Mouse (Mus musculus): ENCODE data around the gene Pagr1a. TPM values are rescaled to one million over a fixed set of nuclear protein-coding genes. Genes with fewer than 3 reads are reported as not detected.

Gene Pagr1a
- polyA plus RNA-seq, 1 experiment, result 105 TPM

DNA sequence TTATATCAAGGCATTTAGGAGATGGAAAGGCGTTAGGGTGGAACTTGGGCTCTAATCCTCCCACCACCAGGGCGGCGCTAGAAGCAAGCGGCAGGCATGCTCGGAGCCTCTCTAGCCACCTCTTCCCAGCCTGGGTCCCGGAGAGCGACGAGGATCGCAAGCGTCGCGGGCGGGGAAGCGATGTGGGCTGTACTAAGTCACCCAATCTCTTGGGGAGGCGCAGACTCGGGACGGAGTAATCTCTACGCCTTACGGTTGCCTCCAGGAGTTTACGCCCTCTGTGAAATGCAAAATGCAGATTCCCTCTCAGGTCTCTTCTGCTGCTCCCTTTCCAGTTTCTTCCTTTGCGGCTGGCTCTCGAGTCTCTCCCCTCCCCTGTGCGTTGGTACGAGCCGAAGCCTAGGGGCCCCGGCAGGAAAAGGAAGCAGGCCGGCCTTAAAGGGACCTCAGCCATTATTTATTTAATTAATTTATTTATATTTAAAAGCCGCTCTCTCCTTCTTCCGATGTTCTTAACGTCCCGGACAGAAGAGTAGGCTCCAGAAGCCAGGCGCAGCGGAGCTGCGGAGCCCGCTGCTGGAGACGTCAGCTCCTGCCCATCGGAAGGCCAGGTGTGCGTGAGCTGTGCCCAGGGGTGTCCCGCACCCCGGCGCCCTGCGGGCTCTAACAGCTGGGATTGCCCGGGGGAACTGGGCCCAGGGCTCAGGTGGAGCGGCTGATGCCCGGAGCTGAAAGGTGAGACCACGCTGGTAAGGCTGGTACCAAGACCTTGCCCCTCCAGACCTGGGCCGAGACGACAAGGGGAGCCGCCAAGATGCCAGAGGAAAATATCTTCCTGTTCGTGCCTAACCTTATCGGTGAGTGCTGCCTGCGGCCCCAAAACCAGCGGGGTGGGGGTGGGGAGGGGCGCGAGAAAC, 40.9 kb downstream of the Pagr1a start, which contains the start of gene Cdiptos:
Cdiptos (minus strand) TSS at position 149 of the 917 bp plus-strand sequence.
- Histone ChIP-seq H3K27me3 (ENCODE audit: control insufficient read depth, insufficient read depth, low read length) (no peaks in the 10 kb centered on the region), H3K4me3 (replicated peaks; ENCODE audit: insufficient read depth, low read depth, low read length) (peak within 1 kb of the TSS; percentile 75), H3K4me1 (ENCODE audit: control insufficient read depth, insufficient read depth, low read length) (peaks cover 14% of the 10 kb centered on the region), H3K27ac (ENCODE audit: insufficient read depth, low read length) (peak within 1 kb of the TSS; percentile 100)
- peak; percentile 95 to 97 for DNase-seq
- WGBS, result under 1% methylated on average over 55 of the region's 55 CpGs
- TF ChIP-seq CTCF (IDR thresholded peaks at IDR 0.05; ENCODE audit: borderline replicate concordance, insufficient read depth, low read depth, low read length) (peak; percentile 90), POLR2A (IDR thresholded peaks at IDR 0.05; ENCODE audit: borderline replicate concordance, insufficient read depth, low read length) (no peak)

DNA sequence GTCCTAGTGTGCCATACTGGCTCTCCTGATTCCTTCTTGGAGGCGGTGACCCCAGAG, 41.4 kb downstream of the Pagr1a start, which contains the start of gene Cdipt:
Cdipt (plus strand) TSS at position 22 of the 57 bp plus-strand sequence.
- DNase-seq, result no peak
- Histone ChIP-seq H3K4me3 (replicated peaks; ENCODE audit: insufficient read depth, low read depth, low read length) (peak within 1 kb of the TSS; percentile 75), H3K4me1 (ENCODE audit: control insufficient read depth, insufficient read depth, low read length) (peaks cover 14% of the 10 kb centered on the region), H3K27me3 (ENCODE audit: control insufficient read depth, insufficient read depth, low read length) (no peaks in the 10 kb centered on the region), H3K27ac (ENCODE audit: insufficient read depth, low read length) (peak within 1 kb of the TSS; percentile 100)
- WGBS, result 0% methylated on average over 1 of the region's 1 CpGs
- no peak for TF ChIP-seq CTCF (IDR thresholded peaks at IDR 0.05; ENCODE audit: borderline replicate concordance, insufficient read depth, low read depth, low read length)
- TF ChIP-seq POLR2A (IDR thresholded peaks at IDR 0.05; ENCODE audit: borderline replicate concordance, insufficient read depth, low read length), result no peak

DNA sequence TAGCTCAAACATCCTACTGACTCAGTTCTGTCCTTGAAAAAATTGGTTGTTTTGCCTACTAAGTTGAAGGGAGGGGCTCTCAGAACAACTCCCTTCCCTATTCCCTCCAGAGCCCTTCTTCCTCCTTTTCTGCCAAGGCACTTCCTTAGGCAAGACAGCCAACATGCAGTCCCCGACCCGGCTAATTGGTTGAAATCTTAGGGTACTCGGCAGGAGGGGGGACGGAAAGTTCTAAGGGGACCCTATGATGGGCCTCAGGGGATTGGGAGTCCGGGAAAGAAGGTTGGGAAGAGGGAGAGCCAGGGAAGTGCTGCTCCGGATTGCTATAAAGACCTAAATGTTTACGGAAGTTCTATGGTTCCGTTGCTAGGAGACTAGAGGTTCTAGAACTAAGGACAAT, 41.7 kb downstream of the Pagr1a start:
- H3K4me3 ChIP-seq (replicated peaks; ENCODE audit: insufficient read depth, low read depth, low read length), result peak overlapping the region; percentile 75
- 0 out of 2 replicates have a peak overlapping the region, but pooled peaks have one; percentile 4 for H3K27ac ChIP-seq (ENCODE audit: insufficient read depth, low read length)
- WGBS, result 5% methylated on average over 8 of the region's 8 CpGs
- peaks cover 14% of the 10 kb centered on the region for H3K4me1 ChIP-seq (ENCODE audit: control insufficient read depth, insufficient read depth, low read length)
- DNase-seq, result peak in 1 of 2 experiments; percentile 39
- H3K27me3 ChIP-seq (ENCODE audit: control insufficient read depth, insufficient read depth, low read length), result no peaks in the 10 kb centered on the region
- TF ChIP-seq POLR2A (IDR thresholded peaks at IDR 0.05; ENCODE audit: borderline replicate concordance, insufficient read depth, low read length), result no peak
- TF ChIP-seq CTCF (IDR thresholded peaks at IDR 0.05; ENCODE audit: borderline replicate concordance, insufficient read depth, low read depth, low read length), result no peak

DNA sequence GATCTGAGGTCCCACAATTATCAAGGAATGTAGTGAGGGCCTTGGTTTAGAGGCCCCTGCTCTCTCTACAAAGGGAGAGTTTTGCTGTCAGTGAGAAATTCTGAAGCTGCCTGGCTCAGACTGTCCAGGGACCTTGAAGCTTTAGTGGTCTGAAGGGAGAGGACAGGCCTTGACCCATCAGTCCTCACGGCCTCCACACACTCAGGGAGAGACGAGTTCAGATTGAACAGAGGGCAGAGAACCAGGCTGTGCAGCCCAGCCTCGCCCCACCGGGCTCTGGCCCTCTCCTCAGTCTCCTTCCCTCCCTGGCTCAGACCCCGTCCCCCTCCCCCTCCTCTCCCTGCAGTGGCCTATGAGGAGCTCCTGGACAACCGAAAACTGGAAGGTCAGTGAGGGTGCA, 49.8 kb downstream of the Pagr1a start:
- no peak overlapping the region for H3K27ac ChIP-seq (ENCODE audit: insufficient read depth, low read length)
- no peak for DNase-seq
- 55% methylated on average over 6 of the region's 6 CpGs for WGBS
- no peaks in the 10 kb centered on the region for H3K4me1 ChIP-seq (ENCODE audit: control insufficient read depth, insufficient read depth, low read length)
- TF ChIP-seq POLR2A (IDR thresholded peaks at IDR 0.05; ENCODE audit: borderline replicate concordance, insufficient read depth, low read length) (no peak), CTCF (IDR thresholded peaks at IDR 0.05; ENCODE audit: borderline replicate concordance, insufficient read depth, low read depth, low read length) (no peak)
- no peaks in the 10 kb centered on the region for H3K27me3 ChIP-seq (ENCODE audit: control insufficient read depth, insufficient read depth, low read length)
- H3K4me3 ChIP-seq (replicated peaks; ENCODE audit: insufficient read depth, low read depth, low read length), result no peak overlapping the region

DNA sequence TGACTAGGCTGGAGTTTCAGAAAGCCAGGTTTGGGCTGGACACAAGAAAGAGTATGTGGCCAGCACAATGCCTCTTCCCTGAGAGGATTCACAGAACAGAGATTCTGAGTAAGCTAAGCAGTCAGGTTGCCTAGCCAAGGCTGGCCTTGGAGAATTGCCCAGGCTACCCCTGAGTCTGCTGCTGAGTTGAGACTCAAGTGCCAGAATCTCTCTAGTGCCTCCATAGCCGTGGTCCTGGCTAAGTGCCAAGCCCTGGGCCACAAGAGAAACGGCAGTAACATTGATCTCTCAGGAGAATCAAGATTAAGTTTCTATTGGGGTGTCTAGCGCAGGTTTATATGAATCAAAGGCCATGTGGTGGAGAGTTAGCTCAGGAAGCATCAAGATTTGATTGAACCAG, 51.6 kb downstream of the Pagr1a start:
- peak; percentile 77 to 83 for DNase-seq

More for the DNA sequence above, 51.6 kb downstream of the Pagr1a start:
- H3K4me1 ChIP-seq (ENCODE audit: control insufficient read depth, insufficient read depth, low read length), result peaks cover 3% of the 10 kb centered on the region; the same call in 1 of the 2 replicates
- H3K27me3 ChIP-seq (ENCODE audit: control insufficient read depth, insufficient read depth, low read length), result no peaks in the 10 kb centered on the region
- TF ChIP-seq CTCF (IDR thresholded peaks at IDR 0.05; ENCODE audit: borderline replicate concordance, insufficient read depth, low read depth, low read length) (no peak), POLR2A (IDR thresholded peaks at IDR 0.05; ENCODE audit: borderline replicate concordance, insufficient read depth, low read length) (no peak)
- H3K27ac ChIP-seq (ENCODE audit: insufficient read depth, low read length), result no peak overlapping the region; the same call in 1 of the 2 replicates
- H3K4me3 ChIP-seq (replicated peaks; ENCODE audit: insufficient read depth, low read depth, low read length), result no peak overlapping the region
- 16% methylated on average over 3 of the region's 3 CpGs for WGBS

Other genes starting within 250 kb of the Pagr1a start
- 628 and 636 TPM in 2 replicates for gene Ypel3, start 240.4 kb downstream of the Pagr1a start, polyA plus RNA-seq (2012; rRNA removed)
- gene Tbx6, start 235.9 kb downstream of the Pagr1a start, polyA plus RNA-seq (2012; rRNA removed), result 2.2 TPM in 2 replicates
- gene Ppp4c, start 224.9 kb downstream of the Pagr1a start, polyA plus RNA-seq (2012; rRNA removed), result 110 and 119 TPM in 2 replicates
- gene Fam57b, start 219.7 kb downstream of the Pagr1a start, polyA plus RNA-seq (2012; rRNA removed), result 193 and 196 TPM in 2 replicates
- not detected in 2 replicates for gene 4930451I11Rik, start 185.7 kb downstream of the Pagr1a start, polyA plus RNA-seq (2012; rRNA removed)
- 9.7 and 12.1 TPM in 2 replicates for gene Doc2a, start 169.9 kb downstream of the Pagr1a start, polyA plus RNA-seq (2012; rRNA removed)
- 60.9 and 63.1 TPM in 2 replicates for gene Hirip3, start 155.4 kb downstream of the Pagr1a start, polyA plus RNA-seq (2012; rRNA removed)
- gene Ino80e, start 155.0 kb downstream of the Pagr1a start, polyA plus RNA-seq (2012; rRNA removed), result 67.3 and 67.6 TPM in 2 replicates
- 107 and 108 TPM in 2 replicates for gene Taok2, start 132.6 kb downstream of the Pagr1a start, polyA plus RNA-seq (2012; rRNA removed)
- gene Tmem219, start 94.4 kb downstream of the Pagr1a start, polyA plus RNA-seq (2012; rRNA removed), result 29.8 and 37.5 TPM in 2 replicates
- gene Kctd13, start 88.5 kb downstream of the Pagr1a start, polyA plus RNA-seq (2012; rRNA removed), result 130 and 140 TPM in 2 replicates
- gene Asphd1, start 67.8 kb downstream of the Pagr1a start, polyA plus RNA-seq (2012; rRNA removed), result 41.8 and 42.4 TPM in 2 replicates
- 359 and 364 TPM in 2 replicates for gene Sez6l2, start 66.8 kb downstream of the Pagr1a start, polyA plus RNA-seq (2012; rRNA removed)
- 255 and 281 TPM in 2 replicates for gene Cdipt, start 41.4 kb downstream of the Pagr1a start, polyA plus RNA-seq (2012; rRNA removed)
- 0.92 and 1.1 TPM in 2 replicates for gene Cdiptos, start 41.3 kb downstream of the Pagr1a start, polyA plus RNA-seq (2012; rRNA removed)
- 19.9 and 21.0 TPM in 2 replicates for gene Mvp, start 2.7 kb downstream of the Pagr1a start, polyA plus RNA-seq (2012; rRNA removed)
- gene Pagr1b, start 868 bp downstream of the Pagr1a start, polyA plus RNA-seq (2012; rRNA removed), result 2.8 and 5.2 TPM in 2 replicates
- gene Gm42742, start 3.7 kb upstream of the Pagr1a start, polyA plus RNA-seq (2012; rRNA removed), result 362 and 365 TPM in 2 replicates
- 600 and 672 TPM in 2 replicates for gene Prrt2, start 3.9 kb upstream of the Pagr1a start, polyA plus RNA-seq (2012; rRNA removed)
- gene Maz, start 9.7 kb upstream of the Pagr1a start, polyA plus RNA-seq (2012; rRNA removed), result 198 and 213 TPM in 2 replicates
- gene Kif22, start 25.1 kb upstream of the Pagr1a start, polyA plus RNA-seq (2012; rRNA removed), result 7.7 and 9.1 TPM in 2 replicates
- gene Zg16, start 70.0 kb upstream of the Pagr1a start, polyA plus RNA-seq (2012; rRNA removed), result 0.34 TPM in 1 of 2 replicates, not detected in the other
- gene AI467606, start 74.0 kb upstream of the Pagr1a start, polyA plus RNA-seq (2012; rRNA removed), result 1.4 and 2.1 TPM in 2 replicates
- gene Qprt, start 104.9 kb upstream of the Pagr1a start, polyA plus RNA-seq (2012; rRNA removed), result 2.1 and 2.2 TPM in 2 replicates
- 0.16 and 0.18 TPM in 2 replicates for gene Spn, start 120.5 kb upstream of the Pagr1a start, polyA plus RNA-seq (2012; rRNA removed)
- 101 and 103 TPM in 2 replicates for gene Cd2bp2, start 178.7 kb upstream of the Pagr1a start, polyA plus RNA-seq (2012; rRNA removed)
- 72.4 and 83.9 TPM in 2 replicates for gene Tbc1d10b, start 191.1 kb upstream of the Pagr1a start, polyA plus RNA-seq (2012; rRNA removed)
- 1.6 and 3.0 TPM in 2 replicates for gene Mylpf, start 191.5 kb upstream of the Pagr1a start, polyA plus RNA-seq (2012; rRNA removed)
- gene Zfp553, start 215.7 kb upstream of the Pagr1a start, polyA plus RNA-seq (2012; rRNA removed), result 16.6 and 17.6 TPM in 2 replicates
- gene Sept1, start 215.8 kb upstream of the Pagr1a start, polyA plus RNA-seq (2012; rRNA removed), result 11.3 and 12.5 TPM in 2 replicates
- 88.7 and 95.4 TPM in 2 replicates for gene Zfp771, start 226.9 kb upstream of the Pagr1a start, polyA plus RNA-seq (2012; rRNA removed)
- 23.8 and 25.6 TPM in 2 replicates for gene Dctpp1, start 243.4 kb upstream of the Pagr1a start, polyA plus RNA-seq (2012; rRNA removed)